Mouse (Mus musculus): ENCODE data around the gene Eef1akmt4.

Gene Eef1akmt4

DNA sequence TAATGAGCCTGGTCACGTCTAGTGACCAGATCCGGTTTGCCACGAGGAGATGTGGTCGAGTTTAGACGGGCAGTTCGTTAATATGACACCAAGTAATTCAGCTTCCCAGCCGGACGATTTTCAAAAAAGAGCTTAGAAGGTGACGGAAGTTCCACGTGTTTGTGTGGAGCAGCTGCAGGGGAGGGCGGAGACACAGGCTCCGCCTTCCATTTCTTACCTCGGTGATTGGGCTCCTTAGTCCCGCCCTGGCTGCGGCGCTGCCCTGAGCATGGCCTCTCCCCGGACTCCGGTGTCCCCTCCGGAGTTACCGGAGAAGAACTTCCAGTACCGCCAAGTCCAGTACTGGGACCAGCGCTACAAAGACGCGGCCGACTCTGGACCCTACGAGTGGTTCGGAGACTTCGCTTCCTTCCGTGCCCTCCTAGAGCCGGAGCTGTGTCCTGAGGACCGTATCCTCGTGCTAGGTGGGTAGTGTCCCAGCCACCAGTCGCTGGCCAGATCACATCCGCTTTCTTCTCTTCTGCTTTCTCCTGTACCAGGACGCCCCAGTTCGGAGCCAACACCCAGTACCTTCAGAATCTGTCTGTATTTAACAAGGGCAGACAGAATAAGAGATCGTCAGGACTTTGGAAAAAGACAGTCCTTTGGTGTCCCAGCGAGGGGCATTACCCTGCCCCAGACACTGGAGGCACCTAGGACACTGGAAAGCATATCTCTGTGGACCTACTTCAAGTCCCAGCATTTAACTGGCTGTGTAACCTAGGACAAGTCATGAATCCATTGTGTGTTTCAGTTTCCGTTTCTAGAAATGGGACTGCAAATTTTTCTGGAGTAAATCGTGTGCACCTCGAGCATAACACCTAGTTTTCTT lies at the start of gene Eef1akmt4, which contains the start of the genes Gm49333 and Alg3:
Gene Eef1akmt4, plus strand, starts transcription at position 237 of the 871 bp plus-strand sequence.
Gene Gm49333, plus strand, starts transcription at position 254 of the 871 bp plus-strand sequence.
Gene Alg3, minus strand, starts transcription at position 379 of the 871 bp plus-strand sequence.
- in situ Hi-C loops (cut with MboI), result loop anchor here (10.0 kb wide), 1 partner anchor 107 kb away; no protein-coding TSS in a partner anchor

DNA sequence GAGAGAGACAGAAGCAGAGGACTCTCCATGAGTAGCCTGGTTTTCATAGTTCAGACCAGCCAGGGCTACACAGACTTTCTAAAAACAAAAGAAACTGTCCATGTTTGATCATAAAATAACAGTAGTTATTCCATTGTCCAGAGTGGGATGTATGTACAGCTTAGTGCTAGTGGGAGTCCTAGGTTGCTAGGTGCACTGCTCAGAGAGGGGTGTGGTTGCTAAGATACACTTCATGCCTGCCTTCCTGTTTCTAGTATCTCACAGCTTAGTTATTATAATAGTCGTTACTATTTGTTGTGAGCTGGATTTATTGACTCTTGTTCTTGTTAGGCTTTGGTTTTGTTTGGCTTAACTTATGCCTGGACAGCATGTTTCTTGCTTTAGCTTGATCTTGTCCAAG lies 46.3 kb upstream of the Eef1akmt4 start:
- in situ Hi-C loops (cut with MboI), result no loop called here

DNA sequence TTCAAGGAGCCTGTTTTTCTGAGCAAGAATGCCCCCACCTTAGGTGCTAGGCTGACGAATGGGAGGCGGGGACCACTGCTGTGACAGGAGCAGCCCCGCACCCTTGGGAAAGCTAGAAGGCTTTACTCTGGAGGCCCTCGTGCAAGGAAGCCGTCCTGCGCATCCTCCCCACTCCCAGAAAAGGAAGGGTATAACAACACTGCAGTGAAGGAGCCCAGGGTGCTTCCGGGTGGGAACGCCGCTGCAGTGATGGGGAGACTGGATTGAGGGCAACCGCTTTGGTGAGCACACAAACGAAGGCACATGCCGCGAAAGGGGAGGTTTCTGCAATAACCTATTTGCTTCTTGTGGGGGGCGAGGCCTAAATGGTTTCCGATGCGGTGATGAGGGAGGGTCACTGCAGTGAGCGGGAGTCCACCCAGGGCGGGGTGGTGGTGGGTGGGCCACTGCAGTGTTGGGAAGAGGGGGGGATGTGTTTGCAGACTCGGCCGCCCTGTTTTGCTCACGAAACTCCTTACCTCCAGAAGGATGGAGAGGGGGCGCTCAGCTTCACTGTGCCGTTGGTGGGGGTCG lies 21.9 kb upstream of the Eef1akmt4 start, which contains the start of gene Vwa5b2:
Gene Vwa5b2, plus strand, starts transcription at position 106 of the 573 bp plus-strand sequence.
- in situ Hi-C loops (cut with MboI), result no loop called here

DNA sequence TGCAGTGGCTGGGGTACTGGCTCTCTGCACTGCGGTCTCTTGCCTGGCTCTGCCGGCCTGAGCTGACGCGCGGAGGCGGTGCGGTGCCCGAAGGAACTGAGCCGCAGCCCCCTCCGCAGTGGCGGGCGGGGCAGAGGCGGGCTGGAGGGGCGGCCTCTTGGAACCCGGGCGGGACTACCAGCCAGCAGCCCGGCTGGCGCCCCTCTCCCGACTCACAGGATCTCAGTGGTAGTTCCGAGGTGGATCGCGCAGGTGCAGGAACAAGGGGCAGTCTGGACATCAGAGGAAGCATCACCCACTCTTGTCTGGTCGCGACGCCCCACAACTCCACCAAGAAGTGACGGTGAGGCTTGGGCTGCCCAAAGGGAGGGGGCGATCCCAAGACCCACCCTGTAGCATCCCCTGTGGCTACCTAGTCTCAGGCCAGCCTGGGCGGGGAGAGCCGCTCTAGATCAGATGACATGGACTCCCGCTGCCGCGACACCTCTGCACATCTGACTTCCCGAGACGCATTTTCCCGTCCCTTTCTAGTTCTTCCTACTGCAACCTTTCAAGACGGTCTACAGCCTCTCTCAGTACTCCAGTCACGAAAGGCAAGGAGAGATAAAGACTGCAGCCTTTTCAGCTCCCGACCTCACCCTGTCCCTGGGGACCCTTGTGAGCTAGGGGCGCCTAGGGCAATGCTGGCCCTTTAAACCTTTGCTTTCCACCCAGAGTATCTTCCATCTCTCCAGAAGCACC lies 21.3 kb upstream of the Eef1akmt4 start:
- in situ Hi-C loops (cut with MboI), result no loop called here

DNA sequence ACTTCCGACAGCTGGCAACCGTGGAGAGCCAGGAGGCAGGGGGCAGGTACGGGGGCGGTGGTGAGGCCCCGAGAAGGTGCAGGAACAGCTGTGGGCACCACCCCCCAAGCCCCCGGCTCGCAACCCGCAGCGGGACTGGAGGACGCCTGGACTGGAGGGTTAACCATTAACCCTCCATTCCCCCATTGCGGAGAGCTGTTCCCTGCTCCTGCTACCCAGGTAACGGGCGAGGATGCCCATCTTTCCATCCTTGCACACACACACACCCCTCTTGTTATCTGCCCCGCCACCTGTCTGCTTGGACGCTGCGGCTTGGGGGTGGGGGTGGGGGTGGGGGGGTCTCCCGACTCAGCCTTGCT lies 20.7 kb upstream of the Eef1akmt4 start:
- in situ Hi-C loops (cut with MboI), result no loop called here

DNA sequence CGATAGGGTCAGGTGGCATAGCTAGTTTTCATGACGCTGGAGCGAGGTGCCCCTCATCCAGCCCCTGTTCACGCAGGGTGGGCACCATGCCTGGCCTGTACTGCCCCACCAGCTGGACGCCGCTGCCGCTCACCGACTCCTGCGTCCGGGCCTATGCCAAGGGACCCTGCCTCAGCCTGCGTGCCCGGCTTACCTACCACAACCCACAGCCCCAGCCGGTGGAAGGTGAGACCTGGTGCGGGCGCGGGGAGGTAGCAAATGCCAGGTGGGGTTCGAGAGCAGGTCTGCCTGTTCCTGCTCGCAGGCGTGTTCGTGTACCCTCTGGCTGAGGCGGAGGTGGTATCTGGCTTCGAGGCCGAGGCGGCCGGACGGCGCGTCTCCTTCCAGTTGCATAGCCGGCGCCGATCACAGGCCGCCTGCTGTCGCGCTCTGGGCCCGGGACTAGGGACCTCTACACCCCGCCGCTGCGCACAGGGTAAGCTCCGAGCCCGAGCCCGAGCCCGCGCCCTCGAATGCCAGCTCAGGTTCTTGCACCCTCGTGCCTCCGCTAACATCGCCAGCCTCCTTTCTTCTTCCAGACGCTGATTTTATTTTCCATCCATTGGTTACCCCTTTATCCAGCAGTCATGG lies 20.2 kb upstream of the Eef1akmt4 start:
- in situ Hi-C loops (cut with MboI), result no loop called here

DNA sequence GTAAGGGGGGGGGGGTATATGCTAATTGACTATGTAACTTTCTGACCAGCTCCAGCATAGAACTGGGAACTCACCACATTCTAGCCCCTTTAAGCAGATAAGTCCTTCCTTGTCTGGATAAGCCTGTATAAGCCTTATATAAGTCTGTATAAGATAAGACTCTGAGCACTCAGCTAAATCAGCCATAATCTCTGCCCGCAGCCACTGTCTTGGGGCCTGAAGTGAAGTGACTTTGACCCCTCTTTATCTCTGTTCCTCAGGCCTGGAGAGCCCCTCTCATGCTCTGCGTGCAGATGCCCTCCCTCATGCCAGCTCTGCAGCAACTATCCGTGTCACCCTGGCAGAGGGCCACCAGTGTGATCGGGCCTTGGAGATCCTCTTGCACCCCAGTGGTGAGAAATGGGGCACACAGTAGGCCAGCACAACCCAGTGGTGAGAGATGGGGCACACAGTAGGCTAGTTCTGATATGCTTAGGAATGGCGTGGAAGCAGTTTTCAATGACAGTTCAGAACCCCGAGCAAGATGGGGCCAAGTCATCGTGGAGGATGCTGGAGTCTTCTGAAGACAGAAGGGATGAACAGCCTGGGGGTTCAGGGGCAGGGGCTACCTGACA lies 16.2 kb upstream of the Eef1akmt4 start:
- in situ Hi-C loops (cut with MboI), result no loop called here

DNA sequence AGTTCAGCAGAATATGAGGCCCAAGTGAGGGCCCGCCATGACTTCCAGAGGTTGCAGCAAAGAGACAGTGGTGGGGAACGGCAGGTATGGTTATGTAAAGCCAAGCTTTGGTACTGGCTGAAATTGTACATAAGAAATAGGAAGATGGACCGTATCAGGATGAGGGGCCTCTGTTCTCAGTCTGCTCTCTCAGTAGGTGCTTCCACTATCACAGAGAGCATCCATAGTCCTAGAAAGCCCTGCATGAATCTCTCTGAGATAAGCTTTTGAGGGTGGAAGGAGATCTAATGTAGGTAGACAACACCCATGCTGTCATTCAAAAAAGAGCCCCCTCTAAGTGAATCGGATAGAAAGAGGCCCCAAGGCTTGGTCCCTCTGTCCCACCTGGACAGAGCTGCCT lies 15.7 kb upstream of the Eef1akmt4 start:
- in situ Hi-C loops (cut with MboI), result no loop called here

DNA sequence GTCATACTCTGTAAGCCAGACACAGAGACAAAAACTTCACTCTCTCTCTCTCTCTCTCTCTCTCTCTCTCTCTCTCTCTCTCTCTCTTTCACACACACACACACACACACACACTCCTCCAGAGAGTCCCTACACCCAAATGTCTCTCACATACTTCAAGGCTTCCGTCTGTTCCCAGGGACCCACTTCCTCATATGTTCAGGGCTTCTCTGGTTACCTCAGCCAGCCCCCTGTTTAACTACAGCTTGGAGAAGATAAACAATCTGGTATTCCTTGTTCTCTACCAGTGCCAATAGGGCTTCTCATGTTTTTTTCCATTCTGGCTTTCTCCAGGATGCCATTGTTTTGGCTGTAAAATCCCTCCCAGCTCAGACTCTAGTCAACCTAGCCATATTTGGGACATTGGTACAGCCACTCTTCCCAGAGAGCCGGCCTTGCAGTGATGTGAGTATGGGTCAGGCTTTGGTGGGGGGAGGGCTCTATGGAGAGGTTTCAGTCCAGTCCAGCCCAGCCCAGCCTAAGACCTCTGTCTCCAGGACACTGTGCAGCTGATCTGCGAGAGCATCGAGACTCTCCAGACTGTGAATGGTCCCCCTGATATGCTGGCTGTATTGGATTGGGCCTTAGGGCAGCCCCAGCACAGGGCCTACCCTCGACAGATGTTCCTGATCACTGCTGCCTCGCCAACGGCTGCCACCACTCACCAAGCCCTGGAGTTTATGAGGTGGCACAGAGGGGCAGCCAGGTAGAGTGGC lies 14.5 kb upstream of the Eef1akmt4 start:
- in situ Hi-C loops (cut with MboI), result no loop called here

DNA sequence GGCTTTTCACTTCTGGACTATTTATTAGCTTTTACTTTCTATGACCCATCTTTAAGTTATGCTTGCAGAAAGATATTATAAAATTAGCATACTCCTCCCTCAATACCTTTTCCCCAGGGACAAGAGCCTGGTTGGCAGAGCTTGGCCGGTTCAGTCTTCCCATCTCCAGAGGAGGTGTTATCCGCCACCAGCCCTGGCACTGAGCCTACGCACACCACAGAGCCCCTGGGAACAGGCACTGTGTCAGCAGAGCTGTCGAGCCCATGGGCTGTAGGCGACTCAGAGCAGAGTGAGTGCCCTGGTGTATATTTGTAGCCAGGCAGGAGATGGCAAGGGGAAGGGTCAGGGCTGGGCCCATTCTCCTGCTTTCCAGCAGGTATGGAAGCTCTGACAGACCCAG lies 10.9 kb upstream of the Eef1akmt4 start:
- in situ Hi-C loops (cut with MboI), result loop anchor here (10.0 kb wide), 1 partner anchor 56 kb away; the partner anchor contains the start of gene Abcf3

DNA sequence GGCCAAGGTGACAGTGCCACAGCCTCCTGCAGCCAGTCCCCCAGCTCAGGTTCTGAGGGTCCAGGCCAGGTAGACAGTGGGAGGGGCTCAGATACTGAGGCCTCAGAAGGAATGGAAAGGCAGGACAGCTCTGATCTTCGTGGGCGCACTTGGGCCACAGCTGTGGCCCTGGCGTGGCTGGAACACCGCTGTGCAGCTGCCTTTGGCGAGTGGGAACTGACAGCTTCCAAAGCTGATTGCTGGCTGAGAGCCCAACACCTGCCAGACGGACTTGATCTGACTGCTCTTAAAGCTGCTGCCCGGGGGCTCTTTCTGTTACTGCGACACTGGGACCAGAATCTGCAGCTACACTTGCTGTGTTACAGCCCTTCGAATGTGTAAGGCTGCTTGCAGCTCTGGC lies 6.7 kb upstream of the Eef1akmt4 start:
- in situ Hi-C loops (cut with MboI), result loop anchor here (10.0 kb wide), 1 partner anchor 60 kb away; the partner anchor contains the start of gene Abcf3

DNA sequence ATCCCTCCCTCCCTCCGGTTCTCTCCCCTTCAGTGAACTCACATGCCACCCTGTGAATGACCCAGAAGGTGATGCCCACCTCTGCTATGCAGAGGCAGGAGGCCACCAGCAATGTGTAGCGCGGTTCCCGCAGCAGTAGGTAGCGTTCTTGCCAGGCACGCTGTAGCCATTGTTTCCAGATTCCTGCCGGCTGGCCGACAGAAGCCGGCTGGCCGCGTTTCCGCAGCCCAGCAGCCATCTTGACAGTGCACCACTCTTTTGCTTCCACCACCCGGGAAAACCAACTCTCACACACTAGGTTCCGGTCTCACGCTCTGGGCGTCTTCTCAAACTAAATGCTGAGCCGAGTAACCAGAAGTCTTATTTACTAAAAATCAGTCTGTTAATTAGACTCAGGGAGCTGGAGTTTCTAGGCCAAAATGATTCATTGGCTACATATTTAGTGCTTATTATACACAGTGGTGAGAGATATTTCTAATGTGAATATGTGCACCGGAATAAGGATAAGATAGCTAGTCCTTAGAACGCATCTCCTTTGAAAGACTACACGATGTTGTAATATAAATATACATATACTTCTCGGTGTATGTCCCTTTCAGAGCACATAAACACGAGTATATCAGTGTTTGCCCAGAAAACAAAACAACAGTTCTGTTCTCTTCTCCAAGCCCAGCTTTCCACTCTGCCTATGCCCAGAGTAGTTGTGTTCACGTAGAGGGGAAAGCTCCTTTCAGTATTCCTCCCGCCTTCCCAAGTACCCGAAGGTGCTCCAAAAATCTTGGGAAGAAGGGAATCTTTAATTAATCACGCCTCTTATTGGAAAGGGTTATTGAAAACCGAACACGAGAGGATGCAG lies 664 bp upstream of the Eef1akmt4 start:
- in situ Hi-C loops (cut with MboI), result loop anchor here (10.0 kb wide), 1 partner anchor 106 kb away; no protein-coding TSS in a partner anchor

DNA sequence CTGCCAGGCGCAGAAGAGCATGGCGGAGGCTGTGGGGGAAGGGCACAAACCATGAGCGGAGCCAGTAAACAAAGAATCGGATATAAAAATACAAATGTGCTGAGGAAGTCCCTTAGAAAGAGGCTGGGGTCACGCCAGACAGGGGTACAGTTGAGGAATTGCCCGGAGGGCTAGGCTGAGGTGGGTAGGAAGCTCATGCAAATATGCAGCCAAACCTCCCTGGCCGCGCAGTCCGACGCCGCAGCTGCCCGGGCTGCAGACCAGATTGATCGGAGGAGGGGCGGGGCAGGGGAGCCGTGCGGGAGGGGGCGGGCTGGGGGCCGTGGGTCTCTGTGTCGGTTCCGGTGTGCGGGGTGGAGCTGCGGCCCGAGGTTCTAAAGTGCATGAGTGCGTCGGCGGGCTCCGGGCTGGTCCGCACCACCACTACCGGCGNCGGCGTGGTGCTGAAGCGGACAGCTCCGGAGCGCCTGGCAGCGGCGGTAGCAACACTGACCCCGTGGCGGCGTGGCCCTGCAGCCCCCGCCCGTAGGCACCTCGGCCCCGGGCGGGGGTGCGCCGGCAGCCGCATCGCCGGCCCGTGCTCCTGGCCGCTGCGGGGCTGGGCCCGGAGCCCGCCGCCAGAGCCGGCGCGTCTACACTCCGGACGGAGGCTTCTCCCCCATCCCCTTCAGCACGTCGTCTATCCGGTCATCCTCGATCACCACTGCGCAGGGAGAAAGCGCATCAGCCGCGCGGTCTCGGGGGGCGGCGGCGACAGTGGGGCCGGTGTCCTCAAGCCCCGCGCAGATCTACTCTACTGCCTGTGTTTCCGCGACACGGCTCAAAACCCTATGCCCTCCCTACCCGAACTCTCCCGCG lies 8.4 kb downstream of the Eef1akmt4 start:
- in situ Hi-C loops (cut with MboI), result loop anchor here (10.0 kb wide), 1 partner anchor 115 kb away; no protein-coding TSS in a partner anchor

DNA sequence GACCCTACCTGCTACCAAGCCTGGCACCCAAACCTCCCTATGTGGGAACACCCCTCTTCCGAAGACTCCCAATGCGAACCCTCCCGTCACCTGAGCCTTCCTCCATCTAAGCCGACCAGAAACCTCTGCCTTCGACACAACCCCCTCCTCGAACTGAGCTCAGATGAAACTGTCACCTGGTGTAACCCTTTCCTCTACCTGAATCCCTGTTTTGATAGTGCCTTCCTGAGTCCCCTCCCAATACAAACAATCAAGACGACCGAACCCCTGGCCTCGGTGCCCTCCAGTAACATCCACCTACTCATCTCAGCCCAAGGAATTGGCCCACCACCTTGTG lies 9.0 kb downstream of the Eef1akmt4 start:
- in situ Hi-C loops (cut with MboI), result no loop called here

DNA sequence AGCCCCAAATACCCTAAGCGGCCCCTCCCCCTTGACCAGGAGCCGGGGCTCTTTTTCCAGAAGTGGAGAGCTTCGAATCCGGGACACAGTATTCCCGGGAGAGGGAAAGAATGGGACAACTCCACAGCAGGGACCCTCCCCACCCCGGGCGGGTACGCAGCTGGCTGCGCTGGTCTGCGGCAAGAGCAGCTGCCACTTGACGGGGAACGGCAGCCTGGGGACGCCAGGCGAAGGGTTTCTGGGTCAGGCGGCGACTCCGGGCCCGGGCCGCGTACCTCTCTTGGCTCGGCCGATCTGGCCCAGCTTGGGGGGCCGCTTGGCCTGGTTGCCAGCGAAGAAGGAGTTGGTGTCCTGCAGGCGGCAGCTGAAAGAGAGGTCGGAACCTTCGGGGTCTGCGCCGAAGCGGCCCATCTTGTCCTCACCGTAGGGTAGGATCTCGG lies 9.4 kb downstream of the Eef1akmt4 start:
- in situ Hi-C loops (cut with MboI), result no loop called here

DNA sequence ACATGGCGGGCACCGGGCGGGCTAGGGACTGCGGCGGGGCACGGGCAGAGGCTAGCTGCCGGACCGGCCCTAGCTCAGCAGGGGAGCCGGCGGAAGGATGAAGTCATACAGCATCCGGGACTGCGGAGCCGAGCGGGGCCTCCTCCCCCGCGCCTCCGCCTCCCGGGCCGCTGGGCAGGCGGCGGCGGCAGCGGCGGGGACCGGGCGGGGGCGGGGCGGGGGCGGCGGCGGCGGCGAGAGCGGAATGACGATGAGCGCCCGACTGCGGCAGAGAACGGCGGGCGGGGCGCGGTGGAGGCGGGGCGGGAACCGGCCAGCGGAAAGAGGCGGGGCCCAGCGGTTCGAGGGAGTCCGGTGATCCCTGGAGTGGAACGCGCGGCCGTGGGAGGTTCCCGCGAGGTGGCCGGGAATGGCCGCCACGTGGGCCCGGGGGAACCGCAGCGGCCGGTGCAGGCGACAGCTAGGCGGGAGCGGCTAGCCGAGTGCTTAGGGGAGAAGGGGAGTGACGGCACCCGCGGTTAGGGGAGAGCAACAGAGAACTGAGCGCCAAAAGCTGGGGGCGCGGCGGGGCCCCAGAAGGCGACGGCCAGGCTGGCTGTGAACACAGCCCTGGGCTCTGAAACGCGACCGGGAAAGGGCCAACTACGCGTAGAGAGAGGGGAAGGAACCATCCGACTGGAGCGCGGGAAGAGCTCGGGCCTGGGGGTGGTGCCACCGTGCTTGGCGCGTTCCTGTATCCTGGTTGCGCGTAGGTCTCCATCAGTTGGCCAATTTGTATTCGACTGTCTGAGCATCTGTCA lies 10.0 kb downstream of the Eef1akmt4 start, which contains the start of gene Camk2n2:
Gene Camk2n2, minus strand, starts transcription at position 97 of the 800 bp plus-strand sequence.
- in situ Hi-C loops (cut with MboI), result no loop called here

DNA sequence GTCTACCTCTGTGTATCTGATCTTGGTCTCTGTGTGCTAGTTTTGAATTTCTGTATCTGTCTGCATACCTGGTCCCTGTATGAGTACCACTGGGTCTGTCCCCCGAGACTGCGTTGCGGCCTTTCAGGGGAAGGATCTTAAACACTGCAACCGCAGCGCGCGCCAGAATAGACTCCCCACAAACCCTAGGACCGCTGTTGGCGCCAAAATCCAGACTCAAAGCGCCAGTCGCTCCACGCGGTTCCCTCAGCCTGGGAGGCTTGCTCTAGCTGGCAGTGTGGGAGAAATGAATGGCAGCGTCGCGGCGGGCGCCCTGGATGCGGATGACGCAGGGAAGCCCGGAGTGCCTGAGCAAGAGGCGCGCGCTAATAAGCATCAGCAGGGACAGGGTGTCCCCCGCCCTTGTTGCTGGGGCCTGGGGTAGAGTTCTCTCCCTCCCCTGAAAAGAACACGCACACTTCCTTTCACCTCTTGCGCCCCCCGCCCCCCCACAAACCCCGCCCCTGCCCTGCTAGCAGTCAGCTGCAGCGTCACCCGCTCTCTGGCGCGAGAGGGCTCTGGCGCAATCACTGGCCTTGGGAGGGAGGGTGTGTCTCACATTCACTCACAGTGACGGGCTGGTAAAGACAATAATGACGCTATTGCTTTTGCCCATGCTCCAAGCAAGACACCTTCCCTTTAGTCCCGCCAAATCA lies 10.7 kb downstream of the Eef1akmt4 start:
- in situ Hi-C loops (cut with MboI), result no loop called here

Data from mature B cell (primary cell).